Mouse (Mus musculus): Measurements from ENCODE around the gene 2210408I21Rik.

The 2210408I21Rik gene

GRCm38 (mm10) chr13:77264481-77264880 is 129.1 kb downstream of the 2210408I21Rik start:
- DNase-seq (ENCODE audit: extremely low read depth, insufficient read length, low spot score) = no peak

- no peak for DNase-seq (ENCODE audit: extremely low read depth, insufficient read length, low spot score)
Observed at GRCm38 (mm10) chr13:77275172-77275747, 139.9 kb downstream of the 2210408I21Rik start.

GRCm38 (mm10) chr13:77278659-77279413 is 143.5 kb downstream of the 2210408I21Rik start:
- DNase-seq (ENCODE audit: extremely low read depth, insufficient read length, low spot score) = no peak

GRCm38 (mm10) chr13:77295519-77295918 is 160.2 kb downstream of the 2210408I21Rik start:
- DNase-seq (ENCODE audit: extremely low read depth, insufficient read length, low spot score) = no peak

GRCm38 (mm10) chr13:77324101-77324500 is 188.8 kb downstream of the 2210408I21Rik start:
- DNase-seq (ENCODE audit: extremely low read depth, insufficient read length, low spot score) = no peak

GRCm38 (mm10) chr13:77326174-77326959 is 191.0 kb downstream of the 2210408I21Rik start:
- no peak for DNase-seq (ENCODE audit: extremely low read depth, insufficient read length, low spot score)

GRCm38 (mm10) chr13:77342097-77342496 is 206.8 kb downstream of the 2210408I21Rik start:
- DNase-seq (ENCODE audit: extremely low read depth, insufficient read length, low spot score) = no peak

- DNase-seq (ENCODE audit: extremely low read depth, insufficient read length, low spot score) = no peak
Observed at GRCm38 (mm10) chr13:77385448-77385970, 250.2 kb downstream of the 2210408I21Rik start.

GRCm38 (mm10) chr13:77386001-77386400 is 250.7 kb downstream of the 2210408I21Rik start:
- no peak for DNase-seq (ENCODE audit: extremely low read depth, insufficient read length, low spot score)

GRCm38 (mm10) chr13:77388148-77388547 is 252.8 kb downstream of the 2210408I21Rik start:
- DNase-seq (ENCODE audit: extremely low read depth, insufficient read length, low spot score) = no peak

- DNase-seq (ENCODE audit: extremely low read depth, insufficient read length, low spot score) = no peak
Observed at GRCm38 (mm10) chr13:77389209-77389608, 253.9 kb downstream of the 2210408I21Rik start.

- no peak for DNase-seq (ENCODE audit: extremely low read depth, insufficient read length, low spot score)
Observed at GRCm38 (mm10) chr13:77396374-77396773, 261.0 kb downstream of the 2210408I21Rik start.

GRCm38 (mm10) chr13:77396981-77397380 is 261.6 kb downstream of the 2210408I21Rik start:
- DNase-seq (ENCODE audit: extremely low read depth, insufficient read length, low spot score) = no peak

GRCm38 (mm10) chr13:77397646-77398045 is 262.3 kb downstream of the 2210408I21Rik start:
- no peak for DNase-seq (ENCODE audit: extremely low read depth, insufficient read length, low spot score)

GRCm38 (mm10) chr13:77398477-77398876 is 263.1 kb downstream of the 2210408I21Rik start:
- DNase-seq (ENCODE audit: extremely low read depth, insufficient read length, low spot score) = no peak

GRCm38 (mm10) chr13:77400762-77401161 is 265.4 kb downstream of the 2210408I21Rik start:
- no peak for DNase-seq (ENCODE audit: extremely low read depth, insufficient read length, low spot score)

GRCm38 (mm10) chr13:77408530-77408929 is 273.2 kb downstream of the 2210408I21Rik start:
- no peak for DNase-seq (ENCODE audit: extremely low read depth, insufficient read length, low spot score)

GRCm38 (mm10) chr13:77409804-77410203 is 274.5 kb downstream of the 2210408I21Rik start:
- DNase-seq (ENCODE audit: extremely low read depth, insufficient read length, low spot score) = no peak

- DNase-seq (ENCODE audit: extremely low read depth, insufficient read length, low spot score) = no peak
Observed at GRCm38 (mm10) chr13:77412829-77413228, 277.5 kb downstream of the 2210408I21Rik start.

GRCm38 (mm10) chr13:77450007-77450567 is 314.7 kb downstream of the 2210408I21Rik start:
- no peak for DNase-seq (ENCODE audit: extremely low read depth, insufficient read length, low spot score)

GRCm38 (mm10) chr13:77470093-77470621 is 334.8 kb downstream of the 2210408I21Rik start:
- DNase-seq (ENCODE audit: extremely low read depth, insufficient read length, low spot score) = no peak

Measured in 3134 (cell line).